Mouse (Mus musculus) kidney, embryonic 15.5 days (tissue): ENCODE measurements around the gene Ggt7. TPM values are rescaled to one million over a fixed set of nuclear protein-coding genes. Genes with fewer than 3 reads are reported as not detected.
"Not testable (repeated sequence)": the region's sequence is repeated elsewhere in the genome, so short reads cannot be mapped to it uniquely, and the experiment has no call there.

Experiments used
- ATAC-seq: fragments of 200-750 bp; cut with Nextera tagmentation; replicated peaks from 2 replicates; pipeline ENCODE4 v1.8.0; 2017; ENCODE audit warnings: moderate TSS enrichment; ENCODE audit not compliant: low FRiP score
- H3K27ac ChIP-seq: fragments of 300-500 bp; sonication (generic); 2 replicates; pipeline ENCODE4 v1.5.1; 2015; ENCODE audit warnings: mild to moderate bottlenecking, inconsistent platforms
- H3K27me3 ChIP-seq: fragments of 300-500 bp; sonication (generic); 2 replicates; pipeline ENCODE4 v1.6.1; 2015; ENCODE audit warnings: inconsistent platforms
- H3K36me3 ChIP-seq: fragments of 300-500 bp; sonication (generic); 2 replicates; pipeline ENCODE4 v1.6.1; 2015; ENCODE audit warnings: inconsistent platforms
- H3K4me1 ChIP-seq: fragments of 300-500 bp; sonication (generic); 2 replicates; pipeline ENCODE4 v1.6.1; 2015; ENCODE audit warnings: inconsistent platforms
- H3K4me2 ChIP-seq: fragments of 300-500 bp; sonication (generic); 2 replicates; pipeline ENCODE4 v1.6.1; 2015; ENCODE audit warnings: moderate library complexity, mild to moderate bottlenecking, inconsistent platforms
- H3K4me3 ChIP-seq: fragments of 300-500 bp; sonication (generic); replicated peaks from 2 replicates; pipeline ENCODE4 v1.5.1; 2015; ENCODE audit warnings: mild to moderate bottlenecking, inconsistent platforms
- H3K9ac ChIP-seq: fragments of 300-500 bp; sonication (generic); 2 replicates; pipeline ENCODE4 v1.6.1; 2015; ENCODE audit warnings: mild to moderate bottlenecking, inconsistent platforms
- H3K9me3 ChIP-seq: fragments of 300-500 bp; sonication (generic); replicated peaks from 2 replicates; pipeline ENCODE4 v1.6.1; 2016; ENCODE audit warnings: inconsistent platforms
- WGBS: fragments of 180-500 bp; shearing (Covaris S2); methylation state at CpG from one replicate; pipeline ENCODE4 v1.1.7; 2015; ENCODE audit warnings: mixed read lengths; 5-methylcytosine and 5-hydroxymethylcytosine counted together
- polyA plus RNA-seq: library from polyadenylated mRNA; unstranded; fragments of >200 nt; fragmentation: Nextera tagmentation; extraction: Ambion mirVana; gene quantifications from 2 replicates; pipeline ENCODE4 v1.2.1, GENCODE M21; 2015

The Ggt7 gene
- polyA plus RNA-seq, 1 experiment from 2014 or later: 4.5 TPM

DNA sequence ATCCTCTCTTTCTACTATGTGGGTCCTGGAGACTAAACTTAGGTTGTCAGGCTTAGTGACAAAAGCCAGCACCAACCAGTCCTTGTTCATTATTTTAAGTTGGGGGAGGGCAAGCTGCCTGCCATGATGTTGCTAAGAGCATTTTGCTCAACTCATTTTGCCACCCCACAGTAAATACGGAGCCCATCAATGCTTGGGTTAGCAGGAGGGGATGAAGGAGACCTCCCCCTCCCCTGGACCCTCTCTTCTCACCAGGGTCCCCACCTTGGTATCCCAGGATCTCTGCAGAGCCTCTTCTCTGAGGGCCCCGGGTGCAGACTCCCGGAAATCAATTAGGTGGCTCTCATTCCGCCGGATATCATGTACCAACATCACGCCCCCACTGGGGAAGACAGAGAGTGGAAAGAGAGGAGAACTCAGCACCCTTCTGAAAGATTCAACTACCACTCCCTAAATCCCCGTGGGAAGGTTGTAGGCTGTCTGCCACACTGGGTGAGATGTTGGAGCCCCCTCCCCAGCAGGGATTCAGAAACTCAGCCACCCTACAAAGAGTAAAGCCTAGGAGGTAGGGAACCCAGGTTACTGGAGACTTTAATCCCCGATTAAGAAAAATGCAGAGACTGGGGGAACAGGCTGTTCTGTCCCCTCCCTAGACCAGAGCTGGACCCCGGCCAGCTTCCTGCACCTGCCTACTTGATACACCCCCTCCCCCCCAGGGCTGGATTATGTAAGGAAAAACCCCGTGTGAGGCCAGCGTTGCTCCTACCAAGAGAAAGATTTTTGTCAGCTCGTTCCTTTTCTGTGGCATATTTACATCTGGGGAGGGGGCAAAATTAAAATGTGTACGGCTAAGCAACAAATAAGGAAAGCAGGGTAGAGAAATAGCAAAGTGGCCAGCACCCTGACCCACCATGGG lies 13.3 kb downstream of the Ggt7 start:
- no peaks in the 10 kb centered on the region for H3K36me3 ChIP-seq
- H3K9me3 ChIP-seq: no peaks in the 10 kb centered on the region
- no peaks in the 10 kb centered on the region for H3K4me1 ChIP-seq
- no peak overlapping the region for H3K27ac ChIP-seq
- no peaks in the 10 kb centered on the region for H3K27me3 ChIP-seq
- H3K4me3 ChIP-seq: no peak overlapping the region
- H3K9ac ChIP-seq: no peak overlapping the region
- WGBS: 59% methylated on average over 13 of the region's 13 CpGs
- H3K4me2 ChIP-seq: no peak overlapping the region
- ATAC-seq: no peak

DNA sequence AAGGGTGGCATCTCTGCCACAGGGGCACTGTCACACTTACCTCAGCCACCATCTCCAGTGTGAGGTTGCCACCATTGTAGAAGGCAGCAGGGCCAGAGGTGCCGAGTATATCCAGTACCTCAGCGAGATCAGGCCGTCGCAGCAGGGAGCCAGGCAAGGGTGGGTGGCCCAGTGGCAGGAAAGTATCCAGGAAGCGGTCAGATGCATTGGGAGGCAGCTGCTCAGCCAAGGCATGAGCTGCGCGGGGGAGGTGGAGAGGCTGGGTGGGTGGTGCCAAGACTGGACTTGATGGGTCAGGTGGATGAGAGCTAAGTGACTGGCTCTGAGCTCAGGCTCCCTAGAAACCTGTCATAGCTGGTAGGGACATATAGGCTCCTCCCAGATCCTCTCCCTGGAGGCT lies 15.4 kb downstream of the Ggt7 start:
- ATAC-seq: no peak
- H3K9me3 ChIP-seq: no peaks in the 10 kb centered on the region
- WGBS: 76% methylated on average over 7 of the region's 7 CpGs

GRCm38 (mm10) chr2:155490998-155491397 lies 27.0 kb downstream of the Ggt7 start:
- Histone ChIP-seq H3K9me3 (no peaks in the 10 kb centered on the region), H3K9ac (no peak overlapping the region), H3K4me3 (no peak overlapping the region), H3K4me2 (no peak overlapping the region), H3K4me1 (no peaks in the 10 kb centered on the region), H3K36me3 (no peaks in the 10 kb centered on the region), H3K27me3 (no peaks in the 10 kb centered on the region), H3K27ac (no peak overlapping the region)
- 91% methylated on average over 6 of the region's 6 CpGs for WGBS
- ATAC-seq: no peak

More for the DNA sequence above, 15.4 kb downstream of the Ggt7 start:
- Histone ChIP-seq H3K27me3 (no peaks in the 10 kb centered on the region), H3K9ac (no peak overlapping the region), H3K4me2 (no peak overlapping the region), H3K36me3 (no peaks in the 10 kb centered on the region), H3K4me3 (no peak overlapping the region), H3K27ac (no peak overlapping the region), H3K4me1 (no peaks in the 10 kb centered on the region)

- H3K27ac ChIP-seq: no peak overlapping the region
- H3K9ac ChIP-seq: no peak overlapping the region
- ATAC-seq: no peak
- no peak overlapping the region for H3K4me3 ChIP-seq
- 0 out of 2 replicates have a peak, but pooled peaks cover 7% of the 10 kb centered on the region for H3K9me3 ChIP-seq
- no peaks in the 10 kb centered on the region for H3K36me3 ChIP-seq
- no peaks in the 10 kb centered on the region for H3K4me1 ChIP-seq
- H3K4me2 ChIP-seq: no peak overlapping the region
- 46% methylated on average over 3 of the region's 3 CpGs for WGBS
- no peaks in the 10 kb centered on the region for H3K27me3 ChIP-seq
Measured at GRCm38 (mm10) chr2:155482021-155482420, 36.0 kb downstream of the Ggt7 start.

- Histone ChIP-seq H3K36me3 (no peaks in the 10 kb centered on the region), H3K4me1 (peaks cover 18% of the 10 kb centered on the region), H3K9ac (peak within 1 kb of the TSS; percentile 94), H3K4me2 (peak within 1 kb of the TSS; percentile 76), H3K27ac (peak within 1 kb of the TSS; percentile 88), H3K9me3 (no peaks in the 10 kb centered on the region), H3K27me3 (no peaks in the 10 kb centered on the region), H3K4me3 (peak within 1 kb of the TSS; percentile 95)
- ATAC-seq: peak; percentile 88
- WGBS: 2% methylated on average over 48 of the region's 72 CpGs
Measured at GRCm38 (mm10) chr2:155473570-155474088, 44.4 kb downstream of the Ggt7 start, which contains the start of gene Ncoa6. Gene Ncoa6 (minus strand): TSS chr2:155473894.

DNA sequence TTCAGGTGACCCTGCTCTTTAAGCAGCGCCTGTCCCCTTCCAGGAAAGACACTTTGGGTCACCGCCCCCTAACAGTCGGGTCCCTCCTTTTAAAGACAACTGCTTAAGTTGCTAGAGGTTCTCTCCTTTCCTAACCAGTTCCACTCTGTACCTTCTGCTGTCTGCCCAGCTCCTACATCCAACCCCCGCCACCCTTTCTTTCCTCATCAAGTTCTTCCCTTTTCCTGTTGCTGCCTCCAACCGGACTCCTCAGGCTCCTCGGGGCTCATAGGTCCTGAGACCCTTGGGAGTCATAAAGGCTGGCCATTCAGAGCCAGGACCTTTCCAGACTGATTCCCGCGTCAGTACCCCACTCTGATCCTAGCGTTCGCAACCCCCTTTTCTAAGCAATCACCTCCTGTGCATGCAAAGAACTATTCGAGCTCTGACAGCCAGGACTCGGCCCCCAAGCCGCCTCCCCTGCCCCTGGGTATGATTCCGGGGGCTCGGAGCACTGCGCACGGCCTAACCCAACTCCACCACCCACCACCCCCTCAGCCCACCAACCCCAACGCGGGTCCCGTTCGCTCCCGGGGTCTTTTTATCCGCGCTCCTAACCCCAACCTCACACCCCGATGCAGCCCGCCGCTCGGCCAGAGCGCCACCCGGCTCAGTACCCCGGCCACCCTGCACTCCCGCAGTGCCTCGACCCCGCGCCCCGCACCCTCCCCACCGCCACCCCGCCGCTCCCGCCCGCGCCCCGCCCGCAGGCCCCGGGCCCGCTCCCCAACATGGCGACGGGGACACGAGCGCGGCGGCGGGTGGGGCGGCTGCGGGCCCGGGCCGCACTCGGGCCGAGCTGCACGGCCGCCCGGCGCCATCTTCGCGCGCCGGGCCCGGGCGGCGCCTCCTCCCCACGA lies 45.1 kb downstream of the Ggt7 start:
- H3K36me3 ChIP-seq: no peaks in the 10 kb centered on the region
- peak overlapping the region; percentile 76 for H3K4me2 ChIP-seq
- H3K27ac ChIP-seq: peak overlapping the region; percentile 88
- H3K4me1 ChIP-seq: peaks cover 18% of the 10 kb centered on the region
- H3K9ac ChIP-seq: peak overlapping the region; percentile 94
- under 1% methylated on average over 61 of the region's 71 CpGs for WGBS
- H3K27me3 ChIP-seq: no peaks in the 10 kb centered on the region
- peak overlapping the region; percentile 95 for H3K4me3 ChIP-seq
- no peaks in the 10 kb centered on the region for H3K9me3 ChIP-seq
- peak; percentile 74 for ATAC-seq

- no peaks in the 10 kb centered on the region for H3K27me3 ChIP-seq
- H3K4me1 ChIP-seq: 0 out of 2 replicates have a peak, but pooled peaks cover 3% of the 10 kb centered on the region
- no peak for ATAC-seq
- no peak overlapping the region for H3K27ac ChIP-seq
- H3K9me3 ChIP-seq: no peaks in the 10 kb centered on the region
- no peak overlapping the region for H3K9ac ChIP-seq
- 94% methylated on average over 1 of the region's 1 CpGs for WGBS
- H3K4me3 ChIP-seq: no peak overlapping the region
- H3K36me3 ChIP-seq: peaks cover 4% of the 10 kb centered on the region; the same call in 1 of the 2 replicates
- H3K4me2 ChIP-seq: no peak overlapping the region
Measured at GRCm38 (mm10) chr2:155466861-155467260, 51.2 kb downstream of the Ggt7 start.

DNA sequence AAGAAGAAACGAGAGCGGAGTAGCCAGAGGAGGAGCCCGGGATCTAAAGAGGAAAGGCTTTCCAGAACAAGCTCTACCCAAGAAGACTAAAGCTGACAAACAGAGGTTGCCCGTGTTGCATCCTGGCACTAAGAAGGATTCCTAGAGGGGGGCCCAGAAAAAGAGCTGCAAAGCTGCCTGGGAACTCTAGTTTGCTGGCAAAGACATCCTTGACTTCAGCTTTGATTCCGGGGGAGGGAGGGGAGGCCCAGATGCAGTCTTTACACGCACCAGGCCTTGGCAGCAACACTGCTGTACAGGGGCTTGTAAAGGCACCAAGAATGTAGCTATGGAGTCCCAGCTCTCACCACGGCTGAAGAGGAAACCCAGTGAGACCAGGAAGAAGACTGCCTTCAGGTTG lies 64.4 kb downstream of the Ggt7 start:
- no peak overlapping the region for H3K4me2 ChIP-seq
- no peaks in the 10 kb centered on the region for H3K4me1 ChIP-seq
- ATAC-seq: no peak
- no peak overlapping the region for H3K4me3 ChIP-seq
- H3K9ac ChIP-seq: no peak overlapping the region
- H3K9me3 ChIP-seq: no peaks in the 10 kb centered on the region
- no peaks in the 10 kb centered on the region for H3K27me3 ChIP-seq
- no peak overlapping the region for H3K27ac ChIP-seq
- WGBS: 83% methylated on average over 7 of the region's 7 CpGs
- H3K36me3 ChIP-seq: peaks cover 10% of the 10 kb centered on the region

DNA sequence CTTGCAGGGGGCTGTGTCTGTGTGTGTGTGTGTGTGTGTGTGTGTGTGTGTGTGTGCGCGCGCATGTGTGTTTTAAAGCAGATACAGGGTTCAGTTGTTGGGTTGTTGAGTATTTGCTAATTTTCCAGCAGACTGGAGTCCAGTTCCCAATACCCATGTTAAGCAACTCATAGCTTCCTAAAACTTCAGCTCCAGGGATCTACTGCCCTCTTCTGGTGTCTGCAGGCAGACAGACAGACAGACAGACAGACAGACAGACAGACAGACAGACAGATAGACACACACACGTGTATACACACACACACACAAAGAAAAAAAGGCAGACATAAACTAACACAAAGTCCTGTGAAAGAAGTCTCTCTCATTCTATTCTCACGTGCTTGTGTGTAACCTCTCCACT lies 66.8 kb downstream of the Ggt7 start:
- no peak overlapping the region for H3K27ac ChIP-seq
- ATAC-seq: no peak
- no peaks in the 10 kb centered on the region for H3K4me1 ChIP-seq
- H3K9me3 ChIP-seq: no peaks in the 10 kb centered on the region
- H3K4me2 ChIP-seq: no peak overlapping the region
- peaks cover 10% of the 10 kb centered on the region for H3K36me3 ChIP-seq
- H3K4me3 ChIP-seq: no peak overlapping the region
- H3K27me3 ChIP-seq: no peaks in the 10 kb centered on the region
- H3K9ac ChIP-seq: no peak overlapping the region
- WGBS: 86% methylated on average over 5 of the region's 5 CpGs

DNA sequence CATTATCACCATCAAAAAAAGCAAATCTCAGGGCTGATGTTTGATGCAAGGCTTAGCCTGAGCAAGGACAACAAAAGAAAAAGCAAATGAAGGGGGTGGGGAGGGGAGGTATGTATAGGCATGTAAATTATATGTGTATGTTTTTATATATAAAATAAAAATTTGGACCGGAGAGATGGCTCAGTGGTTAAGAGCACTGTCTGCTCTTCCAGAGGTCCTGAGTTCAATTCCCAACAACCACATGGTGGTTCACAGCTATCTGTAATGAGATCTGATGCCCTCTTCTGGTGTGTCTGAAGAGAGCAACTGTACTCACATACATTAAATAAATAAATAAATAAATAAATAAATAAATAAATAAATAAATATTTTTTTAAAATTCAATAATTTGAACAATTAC lies 70.1 kb downstream of the Ggt7 start:
- H3K4me1 ChIP-seq, H3K27me3 ChIP-seq, H3K9me3 ChIP-seq, ATAC-seq, H3K4me3 ChIP-seq, H3K9ac ChIP-seq, H3K4me2 ChIP-seq, H3K27ac ChIP-seq, H3K36me3 ChIP-seq: not testable (repeated sequence)
- 94% methylated on average over 1 of the region's 1 CpGs for WGBS

GRCm38 (mm10) chr2:155443446-155443845 lies 74.6 kb downstream of the Ggt7 start:
- Histone ChIP-seq H3K9me3 (no peaks in the 10 kb centered on the region), H3K36me3 (no peaks in the 10 kb centered on the region), H3K4me3 (no peak overlapping the region), H3K27me3 (no peaks in the 10 kb centered on the region), H3K9ac (no peak overlapping the region), H3K4me1 (0 out of 2 replicates have a peak, but pooled peaks cover 4% of the 10 kb centered on the region), H3K27ac (no peak overlapping the region), H3K4me2 (no peak overlapping the region)
- no peak for ATAC-seq
- WGBS: 61% methylated on average over 2 of the region's 2 CpGs
